Mouse (Mus musculus): ENCODE results near the gene Pfkp.

GRCm38 (mm10) chr13:6532683-6533082, 115.9 kb downstream of the Pfkp start:
- TF ChIP-seq CTCF (IDR thresholded peaks at IDR 0.05; ENCODE audit: insufficient read depth, low read depth, low read length) (no peak), POLR2A (IDR thresholded peaks at IDR 0.05; ENCODE audit: insufficient read depth, low read depth, low read length) (no peak)

Data from olfactory bulb, adult 2 months (tissue).